Mouse (Mus musculus): ENCODE results near the gene Pitpnb.

The Pitpnb gene

DNA sequence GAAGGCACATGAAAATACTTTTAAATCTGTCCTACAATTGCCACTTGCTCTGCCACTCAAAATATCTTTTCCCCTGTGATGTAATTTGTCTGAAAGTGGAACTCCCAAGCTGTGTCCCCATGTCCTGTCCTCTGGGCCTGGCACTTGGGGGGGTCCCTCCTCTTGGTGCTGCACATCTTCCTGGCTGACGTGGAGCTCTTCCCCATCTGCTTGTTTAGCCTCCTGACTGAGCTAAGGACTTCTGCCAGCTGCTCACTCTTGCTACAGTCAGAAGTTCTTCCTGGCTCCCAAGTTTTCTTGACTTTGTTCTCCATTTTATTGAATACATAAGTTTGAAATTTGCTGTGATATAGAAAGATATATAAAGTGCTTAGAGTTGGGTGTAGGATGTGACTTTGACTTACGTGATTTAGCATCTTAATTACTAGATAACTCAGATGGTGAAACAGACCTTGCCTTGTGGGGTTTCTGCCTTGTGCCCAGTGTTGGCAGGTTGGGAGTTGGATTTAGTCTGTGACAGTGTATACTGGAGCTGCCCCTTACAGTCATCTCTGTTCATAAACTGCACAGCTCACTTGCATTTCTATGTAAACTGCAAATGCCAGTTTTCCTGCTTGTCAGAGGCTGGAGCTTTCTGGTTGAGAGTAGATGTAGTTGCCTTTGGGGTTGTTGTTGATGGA is 14.3 kb downstream of the Pitpnb start:
- no peak for DNase-seq (ENCODE audit: low spot score)

DNA sequence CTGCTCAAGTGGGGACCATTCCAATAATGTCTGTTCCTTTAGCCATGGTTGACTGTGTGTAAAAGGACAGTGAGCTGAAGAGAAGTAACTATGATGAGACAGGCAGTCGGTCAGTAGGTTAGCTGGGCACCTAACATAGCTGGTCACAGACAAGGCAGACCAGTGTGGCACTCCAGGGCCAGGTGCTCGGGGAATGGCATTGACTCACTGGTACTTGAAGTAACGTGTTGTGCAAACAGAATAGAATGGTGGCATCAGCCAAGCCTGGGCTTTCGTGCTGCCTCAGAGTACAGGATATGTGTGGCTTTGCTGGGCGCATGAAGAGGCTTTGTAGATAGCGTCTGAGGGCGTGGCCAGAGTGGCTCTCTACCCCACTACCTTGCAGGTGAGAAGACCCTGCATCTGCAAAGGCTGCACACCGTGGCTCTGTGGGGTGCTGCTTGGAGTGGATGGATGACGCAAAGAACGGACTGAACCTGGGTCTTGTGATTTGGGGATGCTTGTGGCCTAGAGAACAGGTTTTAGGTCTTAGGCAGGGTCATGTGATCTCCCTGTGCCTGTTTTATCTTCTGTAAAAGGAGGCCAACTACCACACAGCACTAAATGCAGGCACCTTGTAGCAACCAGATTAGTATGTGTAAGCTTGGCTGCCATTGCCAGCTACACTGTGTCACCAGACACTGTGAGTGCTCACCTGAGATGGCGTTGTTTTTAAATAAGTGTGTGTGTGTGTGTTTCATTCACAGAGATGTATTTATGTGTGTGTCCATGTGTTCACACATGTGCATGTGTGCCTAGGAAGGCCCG is 26.5 kb downstream of the Pitpnb start:
- DNase-seq (ENCODE audit: low spot score), result no peak

DNA sequence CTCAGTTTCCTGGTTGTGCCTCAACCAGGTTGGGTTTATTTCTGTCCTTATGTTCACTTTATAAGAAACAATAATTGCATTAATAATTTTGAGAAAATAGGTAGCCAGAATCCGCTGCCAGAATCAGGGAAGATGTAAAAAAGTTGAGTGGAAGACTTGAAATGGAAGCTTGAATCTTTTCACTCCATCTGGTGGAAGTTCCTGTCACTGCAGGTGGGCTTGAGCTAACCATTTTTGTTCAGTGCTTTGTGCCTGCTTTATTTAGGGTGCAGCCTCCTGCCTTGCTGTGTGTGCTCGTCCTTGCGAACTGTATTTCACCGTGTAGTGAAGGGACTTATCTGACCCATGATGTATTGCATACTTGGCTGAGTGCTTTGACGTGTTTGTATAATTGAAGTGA is 30.0 kb downstream of the Pitpnb start:
- DNase-seq (ENCODE audit: low spot score), result no peak

DNA sequence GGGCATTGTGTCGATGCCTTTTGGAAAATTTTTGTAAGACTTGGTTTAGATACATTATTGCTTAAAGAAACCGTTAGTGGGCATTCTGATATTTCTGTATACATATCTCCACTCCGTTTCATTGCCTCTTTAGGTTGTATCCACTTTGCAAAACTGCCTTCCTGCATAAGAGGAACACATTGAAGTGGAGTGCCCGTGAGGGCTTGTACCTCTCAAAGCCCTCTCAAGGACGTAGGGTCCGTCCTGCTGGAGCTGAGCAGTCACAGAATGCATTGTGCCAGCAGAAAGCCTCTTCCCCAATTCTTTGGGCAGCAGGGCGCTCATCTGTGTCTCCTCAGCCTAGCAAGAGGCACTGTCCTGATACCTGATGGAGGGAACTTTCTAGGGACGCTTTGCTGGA is 30.5 kb downstream of the Pitpnb start:
- no peak for DNase-seq (ENCODE audit: low spot score)

DNA sequence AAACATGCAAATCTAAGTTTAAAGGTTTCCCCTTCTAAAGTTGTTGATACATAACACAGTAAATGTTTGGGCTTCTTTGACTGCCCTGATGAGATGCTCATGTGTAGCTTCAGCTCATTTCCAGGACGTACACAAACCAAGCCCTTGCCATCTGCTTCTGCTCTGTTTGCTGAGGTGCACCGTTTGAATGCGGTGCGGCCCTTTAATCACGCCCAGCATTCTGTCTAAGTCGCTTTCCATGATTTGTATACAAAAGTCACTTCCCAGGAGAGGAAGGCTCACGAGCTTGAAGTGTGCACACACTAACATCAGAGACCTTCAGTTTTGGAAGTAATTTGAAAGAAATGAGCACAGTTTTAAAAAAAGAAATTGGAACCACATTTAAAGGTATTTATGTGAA is 31.3 kb downstream of the Pitpnb start:
- DNase-seq (ENCODE audit: low spot score), result no peak

DNA sequence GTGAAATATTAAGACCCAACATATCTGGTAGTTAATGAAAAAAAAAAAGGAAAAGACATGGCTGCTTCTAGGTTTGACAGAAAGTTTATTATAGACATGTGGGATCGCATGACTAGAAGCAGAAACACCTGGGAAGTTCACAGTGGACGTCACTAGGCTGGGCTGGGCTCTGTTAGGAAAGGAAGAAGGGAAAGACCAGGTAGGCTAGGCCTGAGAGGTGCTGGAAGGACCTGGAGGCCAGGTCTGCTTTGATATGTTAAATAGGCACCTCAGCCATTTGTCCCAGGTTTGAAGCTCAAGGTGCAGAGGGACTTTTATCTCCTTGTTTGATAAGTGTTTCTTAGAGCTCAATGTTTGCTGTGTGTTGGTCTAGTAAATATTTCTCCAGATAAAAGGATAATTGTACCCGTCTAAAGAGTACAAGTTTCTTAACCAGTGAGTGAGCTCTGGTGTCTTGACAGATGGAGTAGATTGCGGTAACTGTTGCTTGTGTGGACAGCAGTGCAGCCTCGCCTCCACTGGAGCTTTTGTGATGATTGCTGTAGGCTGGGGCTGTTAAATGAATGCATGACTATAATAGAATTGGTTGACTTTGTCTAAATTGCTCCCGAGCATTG is 33.0 kb downstream of the Pitpnb start:
- DNase-seq (ENCODE audit: low spot score), result no peak

DNA sequence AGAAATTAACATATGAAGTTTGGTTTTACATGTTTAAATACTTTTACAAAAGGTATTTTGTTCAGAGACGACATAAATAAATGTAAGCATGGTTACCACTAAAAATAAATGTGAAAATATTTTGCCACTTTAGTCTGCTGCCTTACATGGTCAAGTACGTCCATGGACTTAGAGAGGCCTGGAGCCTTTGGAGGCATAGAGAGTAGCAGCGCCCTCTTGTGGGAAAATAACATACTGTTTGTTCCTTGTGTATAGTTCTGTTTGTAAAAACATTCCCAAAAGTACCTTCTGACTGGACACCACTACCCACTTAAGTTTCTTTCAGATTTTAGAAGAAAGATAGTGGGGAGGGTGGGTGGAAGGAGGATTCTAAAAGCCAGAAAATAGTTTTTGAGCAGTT is 34.0 kb downstream of the Pitpnb start:
- DNase-seq (ENCODE audit: low spot score), result no peak

DNA sequence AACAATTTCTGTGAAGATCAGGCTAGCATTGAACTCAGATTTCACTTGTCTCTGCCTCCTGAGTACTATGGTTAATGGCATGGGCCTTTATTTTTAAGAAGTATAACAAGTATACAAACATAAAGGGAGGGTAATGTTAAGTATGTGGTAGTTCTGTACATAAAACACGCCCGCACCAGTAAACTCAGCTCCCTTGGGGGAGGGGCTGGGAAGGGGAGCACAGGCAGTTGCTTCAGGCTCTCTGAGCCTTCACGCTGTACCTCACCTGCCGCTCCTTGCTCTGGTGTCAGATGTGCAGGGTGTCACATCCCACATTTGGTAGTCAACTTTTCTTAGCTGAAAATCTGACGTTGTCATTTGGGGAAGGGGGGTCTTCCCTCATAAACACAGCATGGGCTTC is 35.6 kb downstream of the Pitpnb start:
- no peak for DNase-seq (ENCODE audit: low spot score)

DNA sequence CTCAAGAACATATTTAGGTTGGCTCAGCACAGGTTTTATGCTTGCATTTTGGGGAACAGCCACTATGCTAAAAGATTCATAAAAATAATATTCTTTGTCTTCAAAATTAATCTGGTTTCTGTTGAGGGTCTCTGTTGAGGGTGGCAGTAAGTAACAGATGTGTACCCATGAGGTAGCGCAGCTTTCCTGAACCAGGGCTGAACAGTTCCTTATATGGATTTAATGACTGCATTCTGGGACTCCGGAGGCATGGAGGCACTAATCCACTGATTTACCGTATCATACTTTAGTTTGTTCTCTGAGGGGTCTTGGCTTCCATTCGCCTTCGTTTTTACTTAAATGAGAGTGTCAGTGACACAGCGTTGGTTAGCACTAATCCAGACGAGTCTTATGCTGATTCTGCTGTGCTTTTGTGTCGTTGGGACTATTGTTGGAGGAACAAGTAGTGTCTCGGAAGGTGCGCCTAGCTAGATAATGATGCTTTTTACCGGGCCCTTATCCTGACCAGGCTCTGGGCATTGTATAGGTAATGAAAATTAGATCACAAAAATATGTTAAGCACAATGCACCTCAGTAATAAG is 37.5 kb downstream of the Pitpnb start:
- DNase-seq (ENCODE audit: low spot score), result no peak

DNA sequence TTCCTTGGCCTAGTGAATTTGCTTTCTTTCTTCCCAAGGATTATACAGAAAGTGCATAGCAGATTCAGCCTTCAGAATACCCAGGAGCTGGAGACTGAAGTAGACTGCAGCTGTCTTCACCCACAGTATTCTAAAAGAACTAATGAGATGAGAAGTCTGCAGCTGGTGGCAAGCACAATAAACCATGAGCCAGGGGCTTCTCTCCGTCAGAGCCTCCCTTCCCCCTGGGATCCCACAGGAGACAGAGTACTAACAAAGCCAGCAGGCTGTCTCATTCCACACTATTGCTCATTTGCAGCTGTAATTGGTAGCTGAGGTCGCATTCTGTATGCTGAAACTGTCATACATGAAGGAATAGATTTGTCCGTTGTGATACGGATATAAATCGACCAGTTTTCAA is 38.0 kb downstream of the Pitpnb start:
- no peak for DNase-seq (ENCODE audit: low spot score)

DNA sequence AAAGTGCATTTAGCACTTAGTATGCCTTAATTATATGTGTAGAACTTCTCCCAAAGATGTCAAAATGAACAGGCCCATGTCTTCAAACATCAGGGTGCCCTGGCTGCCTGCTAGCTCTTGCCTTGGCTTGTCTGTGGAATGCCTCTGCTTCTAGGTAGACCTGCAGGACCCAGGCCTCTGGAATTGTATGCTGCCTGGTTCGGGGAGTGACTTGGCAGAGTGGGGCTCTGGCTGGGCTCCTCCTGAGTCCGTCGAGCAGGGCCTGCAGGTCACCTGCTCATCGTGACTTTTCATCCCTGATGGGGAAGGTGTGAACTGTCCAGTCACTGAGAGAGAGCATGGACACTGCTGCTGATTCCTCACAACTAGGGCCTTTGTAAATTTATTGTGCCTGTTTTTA is 45.1 kb downstream of the Pitpnb start:
- no peak for DNase-seq (ENCODE audit: low spot score)

DNA sequence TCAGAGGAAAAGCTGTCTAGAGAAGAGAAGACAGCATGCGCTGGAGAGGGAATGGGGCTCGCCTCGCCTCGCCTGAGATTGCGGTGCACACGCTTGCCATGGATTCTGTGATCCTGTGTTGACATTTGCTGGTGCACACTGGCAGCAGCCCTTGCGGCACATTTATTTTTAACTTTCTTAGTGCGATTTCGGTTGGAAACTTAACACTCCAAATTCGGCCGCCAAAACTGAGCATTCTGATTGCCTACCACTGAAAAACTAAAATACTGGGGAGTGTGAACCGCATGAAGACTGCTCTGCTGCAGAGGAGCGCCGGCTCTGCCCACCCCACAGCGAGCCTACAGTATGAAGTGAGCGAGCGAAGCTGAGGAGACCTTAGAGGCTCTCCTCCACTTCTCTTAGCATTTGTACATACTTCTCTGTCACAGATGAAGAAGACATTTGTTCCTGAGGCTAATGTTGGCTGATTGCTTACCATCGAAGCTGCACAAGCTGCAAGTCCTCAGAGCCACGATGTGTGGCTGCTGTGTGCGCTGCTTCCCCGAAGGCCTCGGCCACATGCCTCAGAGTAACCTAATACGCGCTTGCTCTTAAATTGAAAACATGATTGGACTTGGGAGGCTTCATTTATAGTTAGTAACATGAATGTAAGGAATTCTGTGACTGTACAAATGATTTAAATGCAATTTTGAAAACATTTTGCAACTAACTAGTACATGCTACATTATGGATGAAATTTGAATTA is 45.9 kb downstream of the Pitpnb start:
- no peak for DNase-seq (ENCODE audit: low spot score)

DNA sequence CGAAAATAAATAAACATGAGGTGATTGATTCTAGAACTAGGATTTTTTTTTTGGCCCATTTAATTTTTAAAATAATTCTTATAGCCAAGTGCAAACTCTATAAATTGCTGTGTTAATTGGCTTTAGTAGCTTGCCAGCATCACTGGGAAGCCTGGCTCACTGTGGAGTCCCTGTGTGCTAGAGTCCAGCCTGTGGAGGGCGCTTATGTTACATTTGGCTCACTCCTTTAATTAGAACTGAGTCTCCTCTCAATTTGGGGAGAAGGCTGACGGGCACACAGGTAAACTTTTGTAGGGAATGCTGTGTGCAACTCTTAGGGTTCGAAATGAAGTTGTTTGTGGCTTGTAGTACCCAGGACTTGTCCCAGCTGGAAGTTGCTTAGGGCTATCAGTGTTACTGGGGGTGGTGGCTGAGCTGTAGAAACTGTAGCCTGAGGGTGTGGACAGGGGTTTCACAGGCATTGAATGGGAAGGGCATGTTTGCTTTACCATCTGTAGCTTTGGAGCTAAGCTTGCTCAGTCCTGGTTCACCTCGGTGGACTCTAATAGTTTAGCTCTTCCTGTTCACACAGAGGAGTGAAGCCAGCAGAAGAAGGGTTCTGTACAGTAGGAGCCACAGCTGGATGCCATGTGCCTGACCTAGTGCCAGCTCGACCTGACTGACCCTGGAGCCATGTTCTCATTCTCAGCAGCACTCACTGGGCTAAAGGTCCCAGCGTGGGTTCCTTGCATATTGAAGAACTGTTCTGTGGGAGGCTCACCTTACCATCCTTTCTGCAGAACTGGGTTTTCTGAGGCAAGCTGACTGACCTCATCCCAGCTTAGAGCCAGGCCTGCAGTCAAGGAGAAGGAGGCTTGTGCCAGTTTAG is 47.8 kb downstream of the Pitpnb start:
- no peak for DNase-seq (ENCODE audit: low spot score)

DNA sequence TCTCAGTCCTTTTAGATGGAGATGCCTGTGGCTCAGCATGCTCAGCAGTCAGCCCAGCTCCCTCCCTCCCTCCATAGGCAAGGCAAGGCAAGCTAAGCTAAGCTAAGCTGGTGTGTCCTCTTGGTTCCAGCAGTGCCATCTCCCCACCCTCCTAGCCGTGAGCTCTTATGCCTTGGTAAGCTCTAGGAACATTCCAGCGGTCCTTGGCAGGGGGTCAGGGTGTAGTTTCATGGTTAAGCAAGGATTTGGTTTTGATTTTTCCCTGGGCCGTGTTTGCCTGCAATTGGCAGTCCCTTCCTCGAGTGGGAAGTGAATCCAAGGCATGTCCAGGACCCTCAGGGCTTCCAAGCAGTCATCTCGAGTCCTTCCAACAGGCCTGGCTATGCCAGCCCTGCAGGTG is 52.8 kb downstream of the Pitpnb start:
- no peak for DNase-seq (ENCODE audit: low spot score)

DNA sequence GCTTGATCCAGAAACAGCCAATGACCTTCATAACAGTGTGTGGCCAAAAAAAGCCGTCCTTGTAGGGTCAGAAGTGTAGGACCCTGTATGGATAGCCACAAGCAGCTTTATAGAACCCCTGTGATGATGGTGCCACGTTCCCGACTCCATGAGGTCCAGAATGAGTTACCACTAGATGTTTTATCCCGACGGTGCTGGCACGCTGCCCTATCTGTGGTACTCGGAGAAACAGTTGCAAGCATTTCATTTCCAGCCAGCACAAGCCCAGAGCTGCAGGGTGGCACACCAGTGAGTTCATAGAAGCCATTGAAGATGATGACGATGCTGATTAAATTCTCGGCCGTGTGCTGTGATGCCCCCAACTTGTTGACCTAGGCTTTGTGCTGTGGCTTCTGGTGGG is 60.3 kb downstream of the Pitpnb start:
- no peak for DNase-seq (ENCODE audit: low spot score)

DNA sequence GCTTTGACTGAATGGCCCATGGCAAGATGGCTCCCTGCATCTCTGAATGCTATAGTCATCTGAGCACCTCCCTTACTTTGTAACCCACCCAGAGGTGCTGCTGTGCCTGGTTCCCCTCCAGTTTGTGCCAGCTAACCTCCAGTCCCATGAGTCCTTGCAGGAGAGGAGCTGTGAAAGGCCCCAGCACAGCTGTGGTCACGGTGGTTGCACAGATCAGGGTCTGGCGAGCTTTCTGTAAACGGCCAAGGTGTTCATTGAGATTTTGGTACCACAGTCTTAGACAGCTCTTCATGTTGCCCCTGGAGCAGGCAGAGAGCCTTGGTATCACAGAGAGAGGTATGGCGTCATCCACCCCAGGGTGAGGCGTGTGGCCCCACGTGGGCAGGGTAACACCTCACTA is 60.9 kb downstream of the Pitpnb start:
- no peak for DNase-seq (ENCODE audit: low spot score)

DNA sequence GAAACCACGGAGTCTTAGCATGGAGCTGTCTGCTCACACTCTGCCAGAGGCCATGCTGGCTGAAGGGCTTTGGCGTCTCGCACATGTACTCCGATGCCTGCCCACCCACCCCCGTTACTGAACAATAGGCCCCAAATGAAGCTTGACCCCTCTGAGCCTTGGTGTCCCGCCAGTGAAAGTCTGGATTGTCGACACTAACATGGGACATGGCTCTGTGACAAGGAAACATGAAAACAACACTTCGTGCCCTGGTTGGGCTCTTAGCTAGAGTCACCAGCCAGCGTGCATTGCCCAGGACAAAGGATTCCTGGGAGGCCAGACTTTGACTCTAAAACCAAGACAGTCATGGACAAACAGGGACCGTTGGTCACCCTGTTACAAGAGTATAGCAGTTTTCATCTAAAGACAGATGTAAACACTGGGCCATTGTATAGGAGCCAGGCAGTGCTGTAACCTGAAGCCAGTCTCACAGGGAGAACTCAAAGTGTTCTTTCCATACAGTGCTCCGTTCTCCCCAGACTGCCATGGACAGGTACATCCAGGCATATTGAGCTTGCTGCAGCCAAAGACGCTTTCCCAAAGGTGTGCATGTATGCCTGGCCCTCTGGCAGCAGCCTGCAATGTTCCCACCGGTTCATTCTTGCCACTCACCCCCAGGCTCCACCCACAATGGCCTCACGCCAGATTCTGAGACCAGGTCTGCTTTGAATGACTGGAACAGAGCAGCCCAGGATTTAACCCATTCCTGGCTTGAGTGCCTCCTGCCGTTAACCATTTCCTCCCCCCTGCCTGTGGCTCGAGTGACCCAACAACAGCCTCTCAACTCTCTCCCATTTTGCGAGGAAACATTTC is 63.0 kb downstream of the Pitpnb start:
- no peak for DNase-seq (ENCODE audit: low spot score)

DNA sequence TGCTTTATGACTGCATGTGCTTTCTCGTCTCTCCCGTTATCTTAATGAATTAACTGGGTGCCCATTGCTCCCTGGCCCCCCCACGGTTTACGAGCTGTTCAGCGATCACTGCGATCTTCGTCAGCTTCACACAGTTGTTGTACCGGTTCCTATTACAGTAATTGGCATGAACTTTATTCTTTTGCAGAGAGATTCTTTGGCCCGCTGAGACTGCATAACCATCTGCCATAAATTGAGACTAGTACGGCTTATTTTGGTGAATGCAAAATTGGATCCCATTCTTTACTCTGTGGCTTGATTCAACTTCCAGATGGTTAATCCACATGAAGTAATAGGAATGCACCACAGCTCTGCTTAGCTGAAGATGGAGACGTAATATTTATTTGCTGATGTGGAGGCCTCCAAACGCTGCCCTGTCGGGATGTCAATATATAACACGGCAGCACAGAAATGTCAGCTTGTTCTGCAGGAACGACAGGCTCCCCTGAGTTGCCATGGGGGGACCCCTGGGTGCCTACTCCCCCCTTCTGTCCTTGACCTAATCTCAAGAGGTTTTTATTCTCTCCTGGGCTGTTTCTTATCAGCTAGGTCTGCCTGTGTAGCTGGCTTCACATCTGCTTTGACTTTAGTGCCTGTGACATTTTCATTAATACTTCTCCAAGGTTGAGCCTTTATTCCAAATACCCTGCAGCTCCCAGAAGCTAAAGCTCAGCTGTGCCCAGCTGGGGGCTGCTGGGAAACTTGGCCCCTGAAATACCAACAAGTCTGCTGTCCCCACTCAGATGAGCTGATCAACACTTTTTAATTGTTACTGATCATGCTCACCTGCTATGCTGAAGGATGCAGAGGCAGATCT is 63.9 kb downstream of the Pitpnb start:
- DNase-seq (ENCODE audit: low spot score), result no peak

DNA sequence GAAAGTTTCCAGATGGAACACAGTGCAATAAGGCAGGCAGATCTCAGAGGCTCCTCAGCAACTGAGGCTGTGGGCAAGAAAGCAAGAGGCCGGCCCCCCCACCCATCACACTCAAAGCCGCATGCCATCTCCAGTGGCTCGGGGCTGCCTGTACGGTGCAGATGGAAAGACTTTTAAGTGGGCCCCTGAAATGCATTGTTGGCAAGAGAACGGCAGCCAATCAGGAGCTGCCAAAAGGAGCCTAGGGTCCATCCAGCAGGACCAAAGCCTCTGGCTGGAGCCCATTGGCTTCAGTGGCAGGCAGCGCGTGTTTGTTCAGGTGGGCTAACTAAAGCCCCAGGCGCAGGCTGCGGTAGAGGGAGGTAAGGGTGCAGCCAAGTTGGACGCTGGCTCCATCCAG is 65.2 kb downstream of the Pitpnb start:
- DNase-seq (ENCODE audit: low spot score), result no peak

All from ovary, postnatal 10 days (tissue).